Mouse (Mus musculus) midbrain, postnatal 0 days (tissue): ENCODE data around the gene Klf13. TPM values are rescaled to one million over a fixed set of nuclear protein-coding genes. Genes with fewer than 3 reads are reported as not detected.
A peak's percentile ranks its signal among the peaks of the same experiment; 100 is the strongest.

Source experiments
- ATAC-seq: fragments of 200-750 bp; cut with Nextera tagmentation; 2 replicates; pipeline ENCODE4 v1.8.0; 2017; ENCODE audit warnings: moderate number of reproducible peaks, mild to moderate bottlenecking, moderate TSS enrichment, moderate library complexity; ENCODE audit not compliant: low FRiP score
- DNase-seq: peaks from one replicate; pipeline ENCODE4 v3.0.0-alpha.2; 2015; ENCODE audit warnings: low spot score
- H3K27ac ChIP-seq: fragments of 300-500 bp; sonication (generic); 2 replicates; pipeline ENCODE4 v1.5.1; 2014; ENCODE audit warnings: low read depth, mild to moderate bottlenecking, low read length, mixed read lengths
- H3K27me3 ChIP-seq: fragments of 300-500 bp; sonication (generic); 2 replicates; pipeline ENCODE4 v1.6.1; 2014; ENCODE audit warnings: low read length, control low read depth, mixed read lengths; ENCODE audit not compliant: insufficient read depth
- H3K36me3 ChIP-seq: fragments of 300-500 bp; sonication (generic); 2 replicates; pipeline ENCODE4 v1.6.1; 2014; ENCODE audit warnings: low read length, control low read depth, mixed read lengths; ENCODE audit not compliant: insufficient read depth
- H3K4me1 ChIP-seq: fragments of 300-500 bp; sonication (generic); 2 replicates; pipeline ENCODE4 v1.6.1; 2014; ENCODE audit warnings: mild to moderate bottlenecking, control low read depth, antibody characterized with exemption, low read length, mixed read lengths; ENCODE audit not compliant: insufficient read depth
- H3K4me2 ChIP-seq: fragments of 300-500 bp; sonication (generic); 2 replicates; pipeline ENCODE4 v1.6.1; 2014; ENCODE audit warnings: low read depth, mild to moderate bottlenecking, low read length, mixed read lengths; ENCODE audit not compliant: poor library complexity, severe bottlenecking
- H3K4me3 ChIP-seq: fragments of 300-500 bp; sonication (generic); 2 replicates; pipeline ENCODE4 v1.5.1; 2014; ENCODE audit warnings: low read depth, mild to moderate bottlenecking, low read length, moderate library complexity
- H3K9ac ChIP-seq: fragments of 300-500 bp; sonication (generic); replicated peaks from 2 replicates; pipeline ENCODE4 v1.6.1; 2014; ENCODE audit warnings: mild to moderate bottlenecking, low read length, moderate library complexity, mixed read lengths; ENCODE audit not compliant: poor library complexity, severe bottlenecking
- H3K9me3 ChIP-seq: fragments of 300-500 bp; sonication (generic); 2 replicates; pipeline ENCODE4 v1.6.1; 2016; ENCODE audit warnings: low read length, control low read depth
- CTCF ChIP-seq: IDR thresholded peaks from 2 replicates; pipeline ENCODE4 v1.5.1; 2016; ENCODE audit warnings: antibody characterized with exemption, mild to moderate bottlenecking
- WGBS: fragments of 180-500 bp; shearing (Covaris S2); extraction: QIAGEN DNeasy Blood & Tissue Kit; methylation state at CpG from one replicate; pipeline ENCODE4 v1.1.7; 2014; 5-methylcytosine and 5-hydroxymethylcytosine counted together
- polyA plus RNA-seq: library from polyadenylated mRNA; unstranded; fragments of >200 nt; fragmentation: Nextera tagmentation; extraction: Ambion mirVana; gene quantifications from 2 replicates; pipeline ENCODE4 v1.2.1, GENCODE M21; 2015
- total RNA-seq: library from RNA; depleted of rRNA; stranded (reverse); fragments of >200 nt; gene quantifications from 2 replicates; pipeline ENCODE4 v1.2.3, GENCODE M21; 2014

The Klf13 gene
- total and polyA plus RNA-seq, 2 experiments from 2014 or later = 21.5 to 26.6 TPM

GRCm38 (mm10) chr7:63914891-63915290 is 23.8 kb downstream of the Klf13 start:
- no peak overlapping the region for H3K4me2 ChIP-seq
- no peaks in the 10 kb centered on the region for H3K9me3 ChIP-seq
- no peaks in the 10 kb centered on the region for H3K36me3 ChIP-seq
- H3K4me3 ChIP-seq = no peak overlapping the region
- ATAC-seq = no peak
- 97% methylated on average over 2 of the region's 2 CpGs for WGBS
- no peaks in the 10 kb centered on the region for H3K27me3 ChIP-seq
- H3K27ac ChIP-seq = no peak overlapping the region
- no peak overlapping the region for H3K9ac ChIP-seq
- TF ChIP-seq CTCF = no peak
- no peak for DNase-seq
- peaks cover 17% of the 10 kb centered on the region for H3K4me1 ChIP-seq

- H3K27me3 ChIP-seq = no peaks in the 10 kb centered on the region
- no peaks in the 10 kb centered on the region for H3K9me3 ChIP-seq
- ATAC-seq (no peak), DNase-seq (no peak)
- H3K4me2 ChIP-seq = no peak overlapping the region
- H3K27ac ChIP-seq = peak overlapping the region; percentile 32; the same call in 1 of the 2 replicates
- no peak overlapping the region for H3K4me3 ChIP-seq
- no peak for TF ChIP-seq CTCF
- no peak overlapping the region for H3K9ac ChIP-seq
- no peaks in the 10 kb centered on the region for H3K36me3 ChIP-seq
- peaks cover 19% of the 10 kb centered on the region for H3K4me1 ChIP-seq
- WGBS = 39% methylated on average over 10 of the region's 10 CpGs
These were observed 24.7 kb downstream of the Klf13 start for GRCm38 (mm10) chr7:63913724-63914692.

GRCm38 (mm10) chr7:63912924-63913723 is 25.6 kb downstream of the Klf13 start:
- peaks cover 17% of the 10 kb centered on the region for H3K4me1 ChIP-seq
- H3K4me3 ChIP-seq = no peak overlapping the region
- no peak overlapping the region for H3K27ac ChIP-seq
- no peak for ATAC-seq
- H3K9ac ChIP-seq = no peak overlapping the region
- WGBS = 31% methylated on average over 12 of the region's 12 CpGs
- H3K4me2 ChIP-seq = no peak overlapping the region
- peak; percentile 35; the same call in 1 of the 2 replicates for TF ChIP-seq CTCF
- H3K27me3 ChIP-seq = no peaks in the 10 kb centered on the region
- DNase-seq = no peak
- H3K36me3 ChIP-seq = no peaks in the 10 kb centered on the region
- H3K9me3 ChIP-seq = no peaks in the 10 kb centered on the region

GRCm38 (mm10) chr7:63912234-63912810 is 26.4 kb downstream of the Klf13 start:
- DNase-seq (peak; percentile 48), ATAC-seq (peak; percentile 24; the same call in 1 of the 2 replicates)
- no peak overlapping the region for H3K9ac ChIP-seq
- no peaks in the 10 kb centered on the region for H3K36me3 ChIP-seq
- no peak for TF ChIP-seq CTCF
- WGBS = 24% methylated on average over 7 of the region's 7 CpGs
- no peak overlapping the region for H3K4me3 ChIP-seq
- H3K4me1 ChIP-seq = peaks cover 12% of the 10 kb centered on the region
- H3K27me3 ChIP-seq = no peaks in the 10 kb centered on the region
- H3K27ac ChIP-seq = peak overlapping the region; percentile 32; the same call in 1 of the 2 replicates
- H3K4me2 ChIP-seq = no peak overlapping the region
- H3K9me3 ChIP-seq = no peaks in the 10 kb centered on the region

- H3K4me1 ChIP-seq = peaks cover 12% of the 10 kb centered on the region
- DNase-seq = peak; percentile 45
- 54% methylated on average over 8 of the region's 8 CpGs for WGBS
These were observed 27.1 kb downstream of the Klf13 start for GRCm38 (mm10) chr7:63911383-63912233.

More at GRCm38 (mm10) chr7:63911383-63912233, 27.1 kb downstream of the Klf13 start:
- Histone ChIP-seq H3K9me3 (no peaks in the 10 kb centered on the region), H3K4me2 (no peak overlapping the region), H3K36me3 (no peaks in the 10 kb centered on the region), H3K9ac (no peak overlapping the region), H3K27me3 (no peaks in the 10 kb centered on the region), H3K27ac (peak overlapping the region; percentile 32), H3K4me3 (no peak overlapping the region)
- TF ChIP-seq CTCF = no peak
- ATAC-seq = 0 out of 2 replicates have a peak, but pooled peaks have one; percentile 17
